Mouse (Mus musculus) hindbrain, embryonic 10.5 days (tissue): Measurements from ENCODE around the gene Znrd1as. TPM values are rescaled to one million over a fixed set of nuclear protein-coding genes. Genes with fewer than 3 reads are reported as not detected.

Experiments
- DNase-seq: peaks from one replicate; pipeline ENCODE4 v3.0.0-alpha.2; 2017; ENCODE audit warnings: low spot score
- H3K27ac ChIP-seq: fragments of 300-500 bp; sonication (generic); 2 replicates; pipeline ENCODE4 v1.5.1; 2016; ENCODE audit warnings: mild to moderate bottlenecking, moderate library complexity
- H3K27me3 ChIP-seq: fragments of 300-500 bp; sonication (generic); 2 replicates; pipeline ENCODE4 v1.6.1; 2016; ENCODE audit warnings: mild to moderate bottlenecking; ENCODE audit not compliant: poor library complexity, insufficient read depth, severe bottlenecking
- H3K36me3 ChIP-seq: fragments of 300-500 bp; sonication (generic); 2 replicates; pipeline ENCODE4 v1.6.1; 2016; ENCODE audit warnings: mild to moderate bottlenecking, moderate library complexity
- H3K4me1 ChIP-seq: fragments of 300-500 bp; sonication (generic); replicated peaks from 2 replicates; pipeline ENCODE4 v1.6.1; 2016; ENCODE audit warnings: mild to moderate bottlenecking
- H3K4me3 ChIP-seq: fragments of 300-500 bp; sonication (generic); 2 replicates; pipeline ENCODE4 v1.5.1; 2016; ENCODE audit warnings: mild to moderate bottlenecking, moderate library complexity
- H3K9me3 ChIP-seq: fragments of 300-500 bp; sonication (generic); 2 replicates; pipeline ENCODE4 v1.6.1; 2016; ENCODE audit warnings: mild to moderate bottlenecking, moderate library complexity
- WGBS: fragments of 180-500 bp; shearing (Covaris S2); methylation state at CpG from one replicate; pipeline ENCODE4 v1.1.7; 2016; 5-methylcytosine and 5-hydroxymethylcytosine counted together
- polyA plus RNA-seq: library from polyadenylated mRNA; unstranded; fragments of >200 nt; fragmentation: Nextera tagmentation; extraction: Ambion mirVana; gene quantifications from 2 replicates; pipeline ENCODE4 v1.2.1, GENCODE M21; 2016

Gene Znrd1as
- 8.6 and 9.6 TPM in 2 replicates for polyA plus RNA-seq

DNA sequence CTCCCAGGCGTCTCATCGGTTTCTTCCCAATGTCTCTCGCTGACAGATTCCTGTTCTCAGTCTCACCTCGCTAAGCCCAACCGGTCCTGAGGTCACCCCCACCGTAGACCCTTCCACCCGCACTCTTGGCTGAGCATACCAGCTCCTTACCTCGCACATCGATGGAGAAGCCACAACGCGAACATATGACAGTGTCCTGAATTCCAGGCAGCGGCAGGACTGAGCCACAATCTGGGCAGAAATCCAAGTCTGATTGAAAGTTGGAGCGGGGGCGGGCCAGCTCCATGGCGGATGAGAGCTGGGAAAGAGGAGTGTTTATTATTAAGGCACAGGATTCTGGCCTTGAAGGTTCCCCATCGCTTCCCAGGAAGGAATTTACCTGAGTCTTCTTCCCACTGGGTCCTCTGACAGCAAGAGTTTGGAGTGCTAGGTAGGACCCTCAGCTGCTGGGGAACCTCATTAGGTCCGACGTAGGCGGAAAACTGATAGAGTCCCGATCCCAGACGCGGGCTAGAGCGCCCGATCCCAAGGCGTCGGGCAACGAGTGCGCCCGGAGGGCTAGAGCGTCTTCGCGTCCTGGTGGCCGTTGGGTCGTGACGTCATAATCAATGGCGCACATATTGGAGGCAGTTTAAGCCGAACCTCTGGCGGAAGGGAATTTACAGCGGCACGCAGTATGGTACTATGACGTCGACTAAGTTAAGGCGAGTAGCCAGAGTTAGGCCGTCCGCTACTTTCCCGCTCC, at the start of gene Znrd1as, which contains the start of gene Znrd1:
TSS of gene Znrd1as (plus strand) at position 594 of the 745 bp plus-strand sequence.
TSS of gene Znrd1 (minus strand) at position 561 of the 745 bp plus-strand sequence.
- Histone ChIP-seq H3K27me3 (no peaks in the 10 kb centered on the region), H3K9me3 (no peaks in the 10 kb centered on the region), H3K4me3 (peak within 1 kb of the TSS; percentile 89), H3K4me1 (peaks cover 19% of the 10 kb centered on the region), H3K36me3 (peaks cover 25% of the 10 kb centered on the region), H3K27ac (peak within 1 kb of the TSS; percentile 92)
- peak; percentile 96 for DNase-seq
- WGBS: under 1% methylated on average over 46 of the region's 46 CpGs

GRCm38 (mm10) chr17:36909802-36910201, 48.6 kb upstream of the Znrd1as start:
- H3K4me1 ChIP-seq: 0 out of 2 replicates have a peak, but pooled peaks cover 5% of the 10 kb centered on the region
- no peak for DNase-seq
- H3K27ac ChIP-seq: no peak overlapping the region
- H3K36me3 ChIP-seq: no peaks in the 10 kb centered on the region
- H3K27me3 ChIP-seq: no peaks in the 10 kb centered on the region
- H3K9me3 ChIP-seq: no peaks in the 10 kb centered on the region
- no peak overlapping the region for H3K4me3 ChIP-seq
- WGBS: 60% methylated on average over 4 of the region's 4 CpGs

DNA sequence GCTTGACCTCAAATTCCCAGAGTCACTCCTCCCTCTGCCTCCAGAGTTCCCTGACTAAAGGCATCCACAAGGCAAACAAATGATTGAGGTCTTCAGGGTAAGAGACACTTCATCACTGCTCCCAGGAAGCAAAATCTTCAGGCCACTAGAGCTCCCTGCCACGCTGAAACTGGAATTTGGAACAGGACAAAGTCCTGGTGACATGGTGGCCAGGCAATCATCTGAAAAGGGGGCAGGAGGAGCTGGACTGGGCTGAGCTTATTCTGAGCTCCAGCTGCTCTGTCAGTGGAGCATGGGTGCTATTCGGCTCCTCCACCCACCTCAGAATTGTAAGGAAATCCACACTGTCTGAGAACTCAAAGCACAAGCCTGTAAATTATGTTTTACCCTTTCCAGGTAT, 46.4 kb upstream of the Znrd1as start:
- Histone ChIP-seq H3K27me3 (no peaks in the 10 kb centered on the region), H3K4me3 (no peak overlapping the region), H3K9me3 (no peaks in the 10 kb centered on the region), H3K27ac (no peak overlapping the region), H3K36me3 (no peaks in the 10 kb centered on the region), H3K4me1 (0 out of 2 replicates have a peak, but pooled peaks cover 5% of the 10 kb centered on the region)
- no peak for DNase-seq
- WGBS: 85% methylated on average over 2 of the region's 2 CpGs

GRCm38 (mm10) chr17:36914108-36914507, 44.3 kb upstream of the Znrd1as start:
- 9% methylated on average over 2 of the region's 2 CpGs for WGBS
- Histone ChIP-seq H3K36me3 (no peaks in the 10 kb centered on the region), H3K27me3 (no peaks in the 10 kb centered on the region), H3K4me1 (no peaks in the 10 kb centered on the region), H3K27ac (no peak overlapping the region), H3K4me3 (no peak overlapping the region), H3K9me3 (no peaks in the 10 kb centered on the region)
- DNase-seq: peak; percentile 70

DNA sequence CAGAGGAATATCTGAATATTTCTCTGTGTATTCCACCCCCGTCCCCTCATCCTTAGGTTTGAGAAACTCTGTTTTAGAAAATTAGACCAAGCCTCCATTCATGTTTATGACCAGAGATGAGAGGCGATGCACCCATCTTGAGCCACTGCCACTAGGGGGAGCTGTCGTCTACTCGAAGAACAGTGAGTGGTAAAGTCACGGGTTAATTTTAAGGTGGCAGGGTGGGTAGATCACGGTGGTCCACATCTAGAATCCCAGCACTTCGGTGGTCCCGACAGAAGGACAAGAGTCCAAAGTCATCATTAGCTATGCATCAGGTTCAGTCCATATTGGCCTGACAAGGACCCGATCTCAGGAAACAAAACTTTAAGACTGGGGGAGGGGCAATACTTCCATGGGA, 43.3 kb upstream of the Znrd1as start:
- Histone ChIP-seq H3K9me3 (no peaks in the 10 kb centered on the region), H3K36me3 (no peaks in the 10 kb centered on the region), H3K27me3 (no peaks in the 10 kb centered on the region), H3K27ac (no peak overlapping the region), H3K4me1 (no peaks in the 10 kb centered on the region), H3K4me3 (no peak overlapping the region)
- WGBS: 17% methylated on average over 9 of the region's 9 CpGs
- peak; percentile 66 for DNase-seq

GRCm38 (mm10) chr17:36920239-36920638, 38.2 kb upstream of the Znrd1as start:
- Histone ChIP-seq H3K27ac (no peak overlapping the region), H3K9me3 (no peaks in the 10 kb centered on the region), H3K4me1 (no peaks in the 10 kb centered on the region), H3K27me3 (no peaks in the 10 kb centered on the region), H3K4me3 (no peak overlapping the region), H3K36me3 (no peaks in the 10 kb centered on the region)
- DNase-seq: no peak
- whole genome bisulfite sequencing: 54% methylated on average over 15 of the region's 15 CpGs

DNA sequence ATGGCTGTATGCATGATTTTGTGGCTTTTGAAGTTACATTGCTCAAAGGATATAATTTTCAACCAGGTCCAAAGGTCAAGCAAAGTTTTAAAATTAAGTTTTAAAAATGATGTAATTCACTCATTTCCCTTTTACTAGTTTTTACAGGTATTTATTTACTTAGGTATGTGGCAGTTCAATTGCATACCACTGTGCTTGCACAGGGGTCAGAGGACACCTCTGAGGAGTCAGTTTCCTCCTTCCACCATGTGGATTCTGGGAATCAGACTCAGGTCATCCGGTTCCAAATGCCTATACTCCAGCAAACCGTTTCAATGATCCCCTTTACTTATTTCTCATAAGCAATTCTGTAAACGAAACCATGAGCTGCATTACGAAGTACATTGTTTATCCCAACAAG, 35.7 kb upstream of the Znrd1as start:
- no peak for DNase-seq
- Histone ChIP-seq H3K4me1 (0 out of 2 replicates have a peak, but pooled peaks cover under 1% of the 10 kb centered on the region), H3K27me3 (no peaks in the 10 kb centered on the region), H3K9me3 (no peaks in the 10 kb centered on the region), H3K4me3 (no peak overlapping the region), H3K36me3 (no peaks in the 10 kb centered on the region), H3K27ac (no peak overlapping the region)
- 89% methylated on average over 4 of the region's 4 CpGs for WGBS

DNA sequence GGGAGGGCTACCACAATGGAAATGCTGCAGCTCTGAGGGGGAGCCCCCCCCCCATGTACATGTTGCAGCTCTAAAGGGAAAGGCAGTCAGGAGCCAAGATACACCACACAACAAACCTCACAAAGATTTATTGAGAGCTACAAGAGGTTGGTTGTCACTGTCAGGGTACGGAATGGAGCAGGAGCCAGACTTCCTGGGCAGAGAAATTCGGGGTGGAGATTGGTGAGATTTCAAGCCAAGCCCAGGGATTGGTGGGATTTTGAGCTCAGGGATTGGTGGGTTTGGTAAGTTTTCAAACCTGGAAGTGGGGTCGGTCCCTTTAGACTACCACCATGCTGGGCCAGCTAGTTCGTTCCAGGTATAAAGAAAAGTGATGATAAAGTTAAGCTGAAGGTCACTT, 34.9 kb upstream of the Znrd1as start:
- H3K9me3 ChIP-seq: no peaks in the 10 kb centered on the region
- no peaks in the 10 kb centered on the region for H3K36me3 ChIP-seq
- no peaks in the 10 kb centered on the region for H3K27me3 ChIP-seq
- H3K4me1 ChIP-seq: 0 out of 2 replicates have a peak, but pooled peaks cover 2% of the 10 kb centered on the region
- no peak for DNase-seq
- H3K4me3 ChIP-seq: no peak overlapping the region
- WGBS: 63% methylated on average over 4 of the region's 4 CpGs
- no peak overlapping the region for H3K27ac ChIP-seq

GRCm38 (mm10) chr17:36927496-36928120, 30.8 kb upstream of the Znrd1as start:
- Histone ChIP-seq H3K4me3 (no peak overlapping the region), H3K4me1 (0 out of 2 replicates have a peak, but pooled peaks cover 2% of the 10 kb centered on the region), H3K36me3 (no peaks in the 10 kb centered on the region), H3K27ac (no peak overlapping the region), H3K9me3 (no peaks in the 10 kb centered on the region), H3K27me3 (no peaks in the 10 kb centered on the region)
- peak; percentile 20 for DNase-seq
- WGBS: 53% methylated on average over 10 of the region's 10 CpGs

GRCm38 (mm10) chr17:36929236-36929932, 29.0 kb upstream of the Znrd1as start:
- H3K4me3 ChIP-seq: no peak overlapping the region
- H3K9me3 ChIP-seq: no peaks in the 10 kb centered on the region
- DNase-seq: no peak
- no peaks in the 10 kb centered on the region for H3K36me3 ChIP-seq
- WGBS: 81% methylated on average over 12 of the region's 12 CpGs
- H3K27me3 ChIP-seq: no peaks in the 10 kb centered on the region
- H3K4me1 ChIP-seq: 0 out of 2 replicates have a peak, but pooled peaks cover 2% of the 10 kb centered on the region
- H3K27ac ChIP-seq: no peak overlapping the region

GRCm38 (mm10) chr17:36930233-36930632, 28.2 kb upstream of the Znrd1as start:
- H3K9me3 ChIP-seq: no peaks in the 10 kb centered on the region
- WGBS: 81% methylated on average over 6 of the region's 6 CpGs
- no peak overlapping the region for H3K4me3 ChIP-seq
- H3K36me3 ChIP-seq: no peaks in the 10 kb centered on the region
- no peaks in the 10 kb centered on the region for H3K27me3 ChIP-seq
- no peak overlapping the region for H3K27ac ChIP-seq
- H3K4me1 ChIP-seq: 0 out of 2 replicates have a peak, but pooled peaks cover 2% of the 10 kb centered on the region
- no peak for DNase-seq

GRCm38 (mm10) chr17:36931130-36931529, 27.3 kb upstream of the Znrd1as start:
- Histone ChIP-seq H3K27me3 (no peaks in the 10 kb centered on the region), H3K4me1 (0 out of 2 replicates have a peak, but pooled peaks cover 2% of the 10 kb centered on the region), H3K36me3 (no peaks in the 10 kb centered on the region), H3K27ac (no peak overlapping the region), H3K9me3 (no peaks in the 10 kb centered on the region), H3K4me3 (no peak overlapping the region)
- 86% methylated on average over 4 of the region's 4 CpGs for WGBS
- DNase-seq: no peak
